Mouse (Mus musculus): ENCODE data around the gene Cmss1.

DNA sequence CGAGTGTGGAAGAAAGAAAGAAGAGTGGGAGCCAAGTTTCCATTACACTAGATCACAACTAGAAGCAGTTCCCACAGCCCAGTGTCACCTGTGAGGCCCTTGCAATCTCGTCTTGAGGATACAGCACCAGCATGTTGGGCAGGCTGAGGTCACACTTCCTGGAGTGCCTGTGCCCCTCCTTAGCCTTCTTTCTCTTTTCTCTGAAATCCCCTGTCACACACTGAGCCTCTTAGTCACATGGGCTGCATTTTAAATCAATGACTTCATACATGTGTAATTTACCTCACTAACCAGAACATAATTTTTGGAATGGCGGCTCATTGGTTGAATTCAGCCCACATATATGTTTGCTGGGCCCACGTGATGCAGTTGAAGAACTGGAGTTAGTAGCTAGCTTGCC, 203.8 kb downstream of the Cmss1 start:
- TF ChIP-seq CTCF (IDR thresholded peaks at IDR 0.05; ENCODE audit: low read depth) (no peak), EP300 (IDR thresholded peaks at IDR 0.05; ENCODE audit: low read depth) (no peak)

Measured in liver, postnatal 0 days (tissue).